Mouse (Mus musculus): Measurements from ENCODE around the gene Lmntd1.

- TF ChIP-seq POLR2A (IDR thresholded peaks at IDR 0.05; ENCODE audit: insufficient read depth, low read depth, low read length) (no peak), CTCF (IDR thresholded peaks at IDR 0.05; ENCODE audit: insufficient read depth, low read depth, low read length) (no peak)
These were observed 10.0 kb downstream of the Lmntd1 start for GRCm38 (mm10) chr6:145604126-145604525.

All from olfactory bulb, adult 2 months (tissue).